Mouse (Mus musculus) ovary, postnatal 10 days (tissue): ENCODE data around the gene Lrrc1.

Experiments
- DNase-seq: peaks from one replicate; pipeline ENCODE4 v3.0.0; 2022; ENCODE audit warnings: low spot score

Lrrc1 gene

GRCm38 (mm10) chr9:77385611-77386010 lies 159.1 kb downstream of the Lrrc1 start:
- DNase-seq, result no peak

GRCm38 (mm10) chr9:77384651-77385050 lies 160.0 kb downstream of the Lrrc1 start:
- no peak for DNase-seq

- no peak for DNase-seq
Observed at GRCm38 (mm10) chr9:77383951-77384350, 160.7 kb downstream of the Lrrc1 start.

- no peak for DNase-seq
Observed at GRCm38 (mm10) chr9:77382514-77382913, 162.2 kb downstream of the Lrrc1 start.

GRCm38 (mm10) chr9:77381565-77381964 lies 163.1 kb downstream of the Lrrc1 start:
- DNase-seq, result peak; percentile 63
